Mouse (Mus musculus) myocyte (in vitro differentiated cells): ENCODE measurements at regions not wholly inside any gene's neighbourhood (a gene's known extent, or its start where the extent isn't known, plus 50 kb on each side); places are given as distances from the start of the nearest gene placed in this dataset.

Source experiments
- CEBPB ChIP-seq: IDR thresholded peaks from 2 replicates; pipeline ENCODE4 v1.6.1; 2011; ENCODE audit warnings: mild to moderate bottlenecking, moderate library complexity; ENCODE audit not compliant: poor library complexity, insufficient read depth, severe bottlenecking
- MYOD1 ChIP-seq, 3 experiments: IDR thresholded peaks; one replicate each; pipeline ENCODE4 v1.6.1; 2011; ENCODE audit warnings: control low read depth in 2 of 3, low read depth in 2 of 3, mild to moderate bottlenecking in 2 of 3, moderate library complexity in 1 of 3; ENCODE audit not compliant: insufficient read length in 2 of 3, control insufficient read depth in 1 of 3
- MYOG ChIP-seq, 3 experiments: IDR thresholded peaks; one replicate each; pipeline ENCODE4 v1.6.1; 2011; ENCODE audit warnings: control low read depth in 2 of 3, low read depth in 2 of 3, mild to moderate bottlenecking in 2 of 3; ENCODE audit not compliant: insufficient read length in 2 of 3, control insufficient read depth in 1 of 3, insufficient read depth in 1 of 3
- POLR2A ChIP-seq: IDR thresholded peaks from one replicate; pipeline ENCODE4 v1.6.1; 2011; ENCODE audit warnings: low read depth, mild to moderate bottlenecking, control low read depth, moderate library complexity; ENCODE audit not compliant: insufficient read length
- TCF12 ChIP-seq: IDR thresholded peaks from one replicate; pipeline ENCODE4 v1.6.1; 2011; ENCODE audit warnings: mild to moderate bottlenecking, control low read depth; ENCODE audit not compliant: poor library complexity, insufficient read depth, severe bottlenecking
- USF1 ChIP-seq: IDR thresholded peaks from one replicate; pipeline ENCODE4 v1.6.1; 2011; ENCODE audit warnings: low read depth, mild to moderate bottlenecking, control low read depth, moderate library complexity

DNA sequence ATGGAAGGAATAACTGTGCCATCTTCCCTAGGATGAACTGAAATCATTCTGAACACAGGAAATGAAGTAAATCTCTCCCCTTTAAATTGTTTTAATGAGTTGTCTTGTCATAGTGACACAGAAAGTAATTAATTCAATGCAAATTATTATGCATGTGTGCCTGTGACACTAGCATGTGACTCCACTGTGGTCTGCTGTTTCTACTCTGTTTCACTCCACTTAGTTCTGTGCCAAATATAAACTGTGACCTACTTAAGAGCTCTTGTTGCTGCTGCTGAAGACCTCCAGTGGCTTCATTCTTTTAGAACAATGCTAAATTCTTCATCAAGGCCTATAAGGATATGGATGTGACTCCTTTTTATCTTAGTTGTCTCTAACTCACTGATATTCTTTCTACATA lies 431.8 kb upstream of the Npsr1 start:
- TF ChIP-seq MYOD1 (IDR thresholded peaks at IDR 0.05; ENCODE audit: control insufficient read depth in 1 of 3, insufficient read length in 2 of 3, low read depth in 2 of 3) (no peak), POLR2A (no peak), USF1 (no peak), CEBPB (no peak), MYOG (IDR thresholded peaks at IDR 0.05; ENCODE audit: control insufficient read depth in 1 of 3, insufficient read depth in 1 of 3, insufficient read length in 2 of 3, low read depth in 2 of 3) (no peak), TCF12 (no peak)
